Mouse (Mus musculus): ENCODE results near the gene Plekha4. TPM values are rescaled to one million over a fixed set of nuclear protein-coding genes. Genes with fewer than 3 reads are reported as not detected.

The Plekha4 gene
- polyA plus RNA-seq, 1 experiment from 2014 or later: 3.3 TPM

Other genes starting within 250 kb of the Plekha4 start
- not detected in 2 replicates for gene Slc6a21, start 248.8 kb upstream of the Plekha4 start, polyA plus RNA-seq (2015; fragmentation: Nextera tagmentation; extraction: Ambion mirVana)
- gene Trpm4, start 192.6 kb upstream of the Plekha4 start, polyA plus RNA-seq (2015; fragmentation: Nextera tagmentation; extraction: Ambion mirVana): 15.8 and 19.6 TPM in 2 replicates
- 3.9 and 4.3 TPM in 2 replicates for gene Hrc, start 191.0 kb upstream of the Plekha4 start, polyA plus RNA-seq (2015; fragmentation: Nextera tagmentation; extraction: Ambion mirVana)
- 5.2 and 6.9 TPM in 2 replicates for gene Ppfia3, start 159.3 kb upstream of the Plekha4 start, polyA plus RNA-seq (2015; fragmentation: Nextera tagmentation; extraction: Ambion mirVana)
- 1.4 and 2.5 TPM in 2 replicates for gene Lin7b, start 155.7 kb upstream of the Plekha4 start, polyA plus RNA-seq (2015; fragmentation: Nextera tagmentation; extraction: Ambion mirVana)
- gene Snrnp70, start 130.6 kb upstream of the Plekha4 start, polyA plus RNA-seq (2015; fragmentation: Nextera tagmentation; extraction: Ambion mirVana): 262 and 283 TPM in 2 replicates
- 0.09 TPM in 1 of 2 replicates, not detected in the other for gene Kcna7, start 120.7 kb upstream of the Plekha4 start, polyA plus RNA-seq (2015; fragmentation: Nextera tagmentation; extraction: Ambion mirVana)
- 3.0 and 3.2 TPM in 2 replicates for gene Ntf5, start 112.6 kb upstream of the Plekha4 start, polyA plus RNA-seq (2015; fragmentation: Nextera tagmentation; extraction: Ambion mirVana)
- 0.40 TPM in 1 of 2 replicates, not detected in the other for gene Lhb, start 105.5 kb upstream of the Plekha4 start, polyA plus RNA-seq (2015; fragmentation: Nextera tagmentation; extraction: Ambion mirVana)
- gene Gys1, start 91.5 kb upstream of the Plekha4 start, polyA plus RNA-seq (2015; fragmentation: Nextera tagmentation; extraction: Ambion mirVana): 41.7 and 45.9 TPM in 2 replicates
- gene Ruvbl2, start 88.2 kb upstream of the Plekha4 start, polyA plus RNA-seq (2015; fragmentation: Nextera tagmentation; extraction: Ambion mirVana): 142 and 144 TPM in 2 replicates
- 5,430 and 5,479 TPM in 2 replicates for gene Ftl1, start 66.4 kb upstream of the Plekha4 start, polyA plus RNA-seq (2015; fragmentation: Nextera tagmentation; extraction: Ambion mirVana)
- gene Bax, start 59.4 kb upstream of the Plekha4 start, polyA plus RNA-seq (2015; fragmentation: Nextera tagmentation; extraction: Ambion mirVana): 167 and 170 TPM in 2 replicates
- 1.0 and 1.2 TPM in 2 replicates for gene Tulp2, start 44.5 kb upstream of the Plekha4 start, polyA plus RNA-seq (2015; fragmentation: Nextera tagmentation; extraction: Ambion mirVana)
- gene Gm45808, start 39.5 kb upstream of the Plekha4 start, polyA plus RNA-seq (2015; fragmentation: Nextera tagmentation; extraction: Ambion mirVana): not detected in 2 replicates
- gene Dhdh, start 37.5 kb upstream of the Plekha4 start, polyA plus RNA-seq (2015; fragmentation: Nextera tagmentation; extraction: Ambion mirVana): 2.9 and 4.0 TPM in 2 replicates
- 215 TPM in 2 replicates for gene Nucb1, start 15.9 kb upstream of the Plekha4 start, polyA plus RNA-seq (2015; fragmentation: Nextera tagmentation; extraction: Ambion mirVana)
- gene Ppp1r15a, start 62 bp upstream of the Plekha4 start, polyA plus RNA-seq (2015; fragmentation: Nextera tagmentation; extraction: Ambion mirVana): 27.5 and 28.8 TPM in 2 replicates
- gene Hsd17b14, start 28.6 kb downstream of the Plekha4 start, polyA plus RNA-seq (2015; fragmentation: Nextera tagmentation; extraction: Ambion mirVana): 0.43 and 0.98 TPM in 2 replicates
- gene Bcat2, start 43.8 kb downstream of the Plekha4 start, polyA plus RNA-seq (2015; fragmentation: Nextera tagmentation; extraction: Ambion mirVana): 55.7 and 59.5 TPM in 2 replicates
- gene Fgf21, start 89.2 kb downstream of the Plekha4 start, polyA plus RNA-seq (2015; fragmentation: Nextera tagmentation; extraction: Ambion mirVana): 0.41 and 0.56 TPM in 2 replicates
- 0.29 and 0.47 TPM in 2 replicates for gene Fut1, start 91.0 kb downstream of the Plekha4 start, polyA plus RNA-seq (2015; fragmentation: Nextera tagmentation; extraction: Ambion mirVana)
- 0.11 TPM in 1 of 2 replicates, not detected in the other for gene Izumo1, start 95.5 kb downstream of the Plekha4 start, polyA plus RNA-seq (2015; fragmentation: Nextera tagmentation; extraction: Ambion mirVana)
- 7.7 and 9.5 TPM in 2 replicates for gene Rasip1, start 101.2 kb downstream of the Plekha4 start, polyA plus RNA-seq (2015; fragmentation: Nextera tagmentation; extraction: Ambion mirVana)
- gene Mamstr, start 113.6 kb downstream of the Plekha4 start, polyA plus RNA-seq (2015; fragmentation: Nextera tagmentation; extraction: Ambion mirVana): 11.4 TPM in 2 replicates
- gene Fut2, start 140.1 kb downstream of the Plekha4 start, polyA plus RNA-seq (2015; fragmentation: Nextera tagmentation; extraction: Ambion mirVana): 0.47 and 0.74 TPM in 2 replicates
- 0.23 and 0.24 TPM in 2 replicates for gene Ntn5, start 157.7 kb downstream of the Plekha4 start, polyA plus RNA-seq (2015; fragmentation: Nextera tagmentation; extraction: Ambion mirVana)
- gene Sec1, start 168.1 kb downstream of the Plekha4 start, polyA plus RNA-seq (2015; fragmentation: Nextera tagmentation; extraction: Ambion mirVana): 0.45 and 0.55 TPM in 2 replicates
- 12.2 and 12.5 TPM in 2 replicates for gene Car11, start 173.5 kb downstream of the Plekha4 start, polyA plus RNA-seq (2015; fragmentation: Nextera tagmentation; extraction: Ambion mirVana)
- gene Dbp, start 178.8 kb downstream of the Plekha4 start, polyA plus RNA-seq (2015; fragmentation: Nextera tagmentation; extraction: Ambion mirVana): 4.5 and 6.2 TPM in 2 replicates
- gene Rpl18, start 189.1 kb downstream of the Plekha4 start, polyA plus RNA-seq (2015; fragmentation: Nextera tagmentation; extraction: Ambion mirVana): 1,016 and 1,039 TPM in 2 replicates
- gene Sphk2, start 191.7 kb downstream of the Plekha4 start, polyA plus RNA-seq (2015; fragmentation: Nextera tagmentation; extraction: Ambion mirVana): 33.4 and 36.0 TPM in 2 replicates
- 0.61 and 1.0 TPM in 2 replicates for gene Fam83e, start 194.9 kb downstream of the Plekha4 start, polyA plus RNA-seq (2015; fragmentation: Nextera tagmentation; extraction: Ambion mirVana)
- gene Spaca4, start 199.5 kb downstream of the Plekha4 start, polyA plus RNA-seq (2015; fragmentation: Nextera tagmentation; extraction: Ambion mirVana): not detected in 2 replicates